Mouse (Mus musculus) erythroblast, embryonic 14.5 days (primary cell): ENCODE data around the gene Gpr155.

ENCODE experiments used
- GATA1 ChIP-seq: IDR thresholded peaks from 2 replicates; pipeline ENCODE4 v1.6.1; 2012; ENCODE audit warnings: low read length, inconsistent platforms, mixed read lengths
- TAL1 ChIP-seq: IDR thresholded peaks from 3 replicates; pipeline ENCODE4 v1.6.1; 2012; ENCODE audit warnings: low read length, inconsistent platforms, mixed read lengths

DNA sequence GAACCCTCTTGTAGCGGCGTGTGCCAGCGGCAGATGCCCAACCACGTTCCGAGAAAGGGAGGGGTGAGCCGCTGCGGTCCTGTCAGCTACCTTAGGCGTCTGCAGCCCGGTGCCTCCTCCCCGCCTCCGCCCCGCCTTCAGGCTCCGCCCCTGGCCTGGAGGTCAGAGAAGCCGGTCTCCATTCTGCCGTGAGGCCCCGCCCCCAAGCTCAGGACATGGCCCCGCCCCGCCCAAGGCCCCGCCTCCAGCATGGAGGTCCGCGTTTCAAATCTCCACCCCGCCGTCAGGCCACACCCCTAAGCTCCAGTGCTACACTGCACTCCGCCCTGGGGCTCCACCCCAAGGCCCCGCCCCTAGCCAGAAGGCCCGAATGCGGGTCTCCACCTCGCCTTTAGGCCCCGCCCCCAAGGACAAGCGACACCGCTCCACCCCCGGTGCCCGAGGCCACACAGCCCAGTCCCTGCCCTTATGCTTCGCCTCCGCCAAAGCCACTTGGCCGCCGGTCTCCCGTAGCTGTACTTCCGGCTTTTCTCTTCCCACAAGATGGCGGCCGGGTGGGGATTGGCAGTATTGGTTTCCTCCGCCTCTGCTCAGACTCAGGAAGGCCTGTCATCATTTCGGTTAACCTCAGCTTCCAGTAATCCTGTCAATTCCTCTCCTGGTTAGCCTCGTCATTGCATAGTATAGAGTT, at the start of gene Gpr155:
- TF ChIP-seq GATA1 (no peak), TAL1 (no peak)
